Mouse (Mus musculus) liver, postnatal 0 days (tissue): ENCODE measurements around the gene Stx8.

Experiments
- CTCF ChIP-seq: sonication (generic); IDR thresholded peaks from 2 replicates; pipeline ENCODE4 v1.5.1; 2016; ENCODE audit warnings: antibody characterized with exemption, low read depth
- EP300 ChIP-seq: IDR thresholded peaks from 2 replicates; pipeline ENCODE4 v1.6.1; 2016; ENCODE audit warnings: antibody characterized with exemption, low read depth, mild to moderate bottlenecking

DNA sequence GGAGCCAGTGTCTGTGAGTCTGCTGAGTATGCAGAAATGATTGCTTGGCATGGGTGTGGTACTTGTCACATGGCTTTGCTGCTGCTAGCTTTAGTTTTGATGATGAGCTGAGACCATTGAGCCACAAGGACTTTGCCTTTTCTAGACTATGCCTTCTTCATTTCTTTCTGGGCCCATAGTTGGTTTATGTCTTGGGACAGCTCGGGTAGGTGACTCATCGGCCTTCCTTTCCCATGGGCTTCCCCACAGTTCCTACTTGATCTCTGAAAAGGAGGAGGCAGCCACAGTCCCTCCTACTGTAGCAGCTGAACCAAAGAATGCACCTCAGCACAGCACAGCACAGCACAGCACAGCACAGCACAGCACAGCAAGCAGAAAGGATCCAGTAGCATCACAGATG lies 66.5 kb downstream of the Stx8 start:
- no peak for TF ChIP-seq EP300
- no peak for TF ChIP-seq CTCF
